Mouse (Mus musculus): ENCODE measurements around the gene Gm12184.
A peak's percentile ranks its signal among the peaks of the same experiment; 100 is the strongest.
"Not testable (repeated sequence)": the region's sequence is repeated elsewhere in the genome, so short reads cannot be mapped to it uniquely, and the experiment has no call there.

Gene Gm12184

GRCm38 (mm10) chr11:48825979-48826751 is at the start of gene Gm12184, which contains the start of gene Trim7:
TSS of gene Gm12184 (minus strand) at chr11:48826655.
TSS of gene Trim7 (plus strand) at chr11:48826140.
- DNase-seq (ENCODE audit: low read depth, low spot score), result not testable (repeated sequence)

DNA sequence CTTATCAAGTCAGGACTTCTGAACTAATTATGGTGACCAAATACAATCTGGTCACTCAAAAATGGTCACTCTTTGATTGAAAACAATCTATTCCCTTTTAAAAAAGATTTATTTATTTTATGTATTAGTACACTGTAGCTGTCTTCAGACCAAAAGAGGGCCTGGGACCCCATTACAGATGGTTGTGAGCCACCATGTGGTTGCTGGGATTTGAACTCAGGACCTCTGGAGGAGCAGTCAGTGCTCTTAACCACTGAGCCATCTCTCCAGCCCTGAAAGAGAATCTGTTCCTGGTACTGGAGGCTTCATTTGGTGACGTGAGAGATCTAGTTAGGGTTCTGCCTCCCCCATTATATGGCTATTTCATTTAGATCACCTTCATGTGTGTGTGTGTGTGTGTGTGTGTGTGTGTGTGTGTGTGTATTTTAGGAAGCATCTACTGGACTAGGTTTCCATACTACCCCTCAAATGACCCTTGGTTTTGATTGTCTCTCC is 48.9 kb upstream of the Gm12184 start:
- DNase-seq (ENCODE audit: low read depth, low spot score), result not testable (repeated sequence)

GRCm38 (mm10) chr11:48874465-48874864 is 48.0 kb upstream of the Gm12184 start:
- DNase-seq (ENCODE audit: low read depth, low spot score), result peak; percentile 55

DNA sequence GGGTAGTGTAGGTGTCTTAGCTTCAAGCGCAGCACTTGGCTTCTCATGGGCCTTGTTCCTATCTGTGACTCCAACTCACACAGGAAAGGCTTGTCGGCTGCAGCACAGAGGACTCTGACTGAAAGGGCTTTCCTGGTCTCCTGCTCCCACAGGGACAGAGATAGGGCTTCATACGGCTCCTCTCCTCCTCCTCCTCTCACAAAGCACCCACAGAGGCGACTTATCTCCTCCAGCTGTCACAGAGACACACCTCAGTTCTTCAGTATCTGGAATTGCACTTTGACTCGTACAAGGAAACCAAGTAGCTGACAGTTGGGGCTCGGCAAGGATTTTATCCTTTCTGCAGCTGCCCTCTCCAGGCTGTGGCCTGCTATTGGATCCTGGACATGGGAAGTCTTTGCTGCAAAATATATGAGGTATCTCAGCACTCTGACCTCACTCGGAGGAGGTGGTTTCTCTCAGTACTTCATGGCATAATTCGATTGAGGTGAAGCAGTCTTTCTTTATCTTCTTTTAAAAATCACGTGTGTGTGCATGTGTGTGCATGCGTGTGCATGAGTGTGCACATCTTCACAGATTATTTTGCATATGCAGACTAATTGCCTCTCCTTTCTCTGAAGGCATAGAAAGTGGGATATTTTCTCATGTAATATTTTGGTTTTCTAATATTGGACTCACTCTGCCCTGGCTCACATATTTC is 47.3 kb upstream of the Gm12184 start:
- DNase-seq (ENCODE audit: low read depth, low spot score), result no peak

GRCm38 (mm10) chr11:48872695-48873300 is 46.3 kb upstream of the Gm12184 start:
- DNase-seq (ENCODE audit: low read depth, low spot score), result no peak

- peak; percentile 11 for DNase-seq (ENCODE audit: low read depth, low spot score)
These were observed 45.5 kb upstream of the Gm12184 start for GRCm38 (mm10) chr11:48871817-48872541.

- DNase-seq (ENCODE audit: low read depth, low spot score), result peak; percentile 16
These were observed 44.8 kb upstream of the Gm12184 start, which contains the start of gene Irgm1 for GRCm38 (mm10) chr11:48871201-48871772. TSS of gene Irgm1 (minus strand) at chr11:48871683.

GRCm38 (mm10) chr11:48870781-48871180 is 44.3 kb upstream of the Gm12184 start:
- DNase-seq (ENCODE audit: low read depth, low spot score), result no peak

DNA sequence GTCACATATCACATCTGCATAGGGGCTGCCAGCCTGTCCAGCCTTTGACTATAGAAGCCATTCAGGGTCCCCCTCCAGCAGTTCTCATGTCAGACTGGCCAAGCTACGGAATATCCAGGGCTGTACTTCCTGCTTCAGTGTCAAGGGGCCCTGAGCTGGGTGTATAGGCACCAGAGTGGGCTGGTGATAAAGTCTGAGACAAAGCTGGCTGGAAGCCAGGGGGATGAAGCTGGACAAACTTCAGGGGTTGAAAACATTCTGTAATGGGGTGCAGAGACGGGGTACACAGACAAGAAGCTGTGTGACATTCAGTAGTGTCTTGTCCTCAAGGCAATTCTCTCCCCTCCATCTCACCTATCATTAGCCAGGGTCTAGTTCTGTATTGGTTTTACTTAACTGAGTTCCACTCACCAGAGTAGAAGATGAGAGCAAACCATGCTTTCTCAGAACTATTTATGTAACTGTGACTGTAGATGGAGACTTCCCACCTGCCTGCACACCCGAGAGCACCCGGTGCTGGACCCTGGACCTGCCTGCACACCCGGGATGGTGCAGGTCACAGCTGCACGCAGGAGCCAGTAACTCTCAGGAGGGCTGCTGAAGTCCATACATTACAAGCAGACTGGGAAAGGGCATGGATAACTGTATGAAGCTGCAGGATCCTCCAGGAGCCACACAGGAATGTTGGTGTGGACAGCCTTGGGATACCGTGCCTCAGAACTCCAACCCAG is 43.1 kb upstream of the Gm12184 start:
- no peak for DNase-seq (ENCODE audit: low read depth, low spot score)

DNA sequence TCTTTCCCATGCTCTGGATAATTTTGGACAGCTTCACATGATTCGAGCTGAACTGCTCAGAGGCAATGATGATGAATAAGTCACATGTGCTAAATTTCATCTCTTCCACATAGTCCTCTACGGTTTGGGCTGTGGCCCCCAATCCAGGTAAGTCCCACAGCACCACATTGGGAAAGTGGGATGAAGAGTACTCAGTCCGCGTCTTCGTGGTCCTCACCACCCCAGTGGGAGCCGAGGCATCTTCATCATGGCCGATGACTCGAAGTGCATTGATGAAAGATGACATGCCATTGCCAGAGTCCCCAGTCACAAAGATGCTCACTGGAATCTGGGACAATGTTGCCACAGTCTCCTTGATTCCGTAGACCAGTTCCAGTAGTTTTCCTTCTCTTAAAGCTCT is 40.0 kb upstream of the Gm12184 start:
- DNase-seq (ENCODE audit: low read depth, low spot score), result no peak

- DNase-seq (ENCODE audit: low read depth, low spot score), result no peak
These were observed 37.4 kb upstream of the Gm12184 start for GRCm38 (mm10) chr11:48863808-48864207.

DNA sequence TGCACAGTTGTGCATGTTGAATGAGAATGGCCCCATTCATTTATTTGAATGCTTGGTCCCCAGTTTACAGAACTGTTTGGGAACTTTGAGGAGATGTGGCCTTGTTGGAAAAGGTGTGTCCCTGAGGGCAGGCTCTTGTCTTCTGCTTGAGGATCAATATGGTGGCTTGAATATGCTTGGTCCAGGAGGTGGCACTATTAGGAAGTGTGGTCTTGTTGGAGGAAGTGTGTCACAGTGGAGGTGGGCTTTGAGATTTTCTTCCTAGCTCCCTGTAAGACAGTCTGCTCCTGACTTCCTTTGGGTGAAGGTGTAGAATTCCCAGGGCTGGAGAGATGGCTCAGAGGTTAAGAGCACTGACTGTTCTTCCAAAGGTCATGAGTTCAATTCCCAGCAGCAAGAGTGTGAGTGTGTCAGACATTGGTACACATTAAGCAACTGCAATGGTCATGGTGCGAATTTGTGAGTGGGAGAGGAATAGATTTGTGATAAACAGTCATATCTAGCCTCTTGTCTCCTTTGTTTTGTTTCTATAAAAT is 36.4 kb upstream of the Gm12184 start:
- DNase-seq (ENCODE audit: low read depth, low spot score), result no peak

DNA sequence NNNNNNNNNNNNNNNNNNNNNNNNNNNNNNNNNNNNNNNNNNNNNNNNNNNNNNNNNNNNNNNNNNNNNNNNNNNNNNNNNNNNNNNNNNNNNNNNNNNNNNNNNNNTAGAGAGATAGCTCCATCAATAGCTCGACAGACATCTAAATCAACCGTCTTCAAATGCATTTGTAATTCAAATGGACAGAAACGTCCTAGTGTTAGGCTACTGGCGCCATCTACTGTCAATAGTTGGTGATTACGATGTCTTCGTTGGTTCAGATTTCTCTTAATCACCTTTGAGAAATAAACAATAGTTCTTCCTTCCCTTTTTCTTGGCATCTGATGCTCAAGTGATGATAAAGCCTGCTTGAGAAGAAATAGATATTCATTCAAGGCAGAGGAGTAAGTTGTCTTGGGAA is 32.6 kb upstream of the Gm12184 start:
- DNase-seq (ENCODE audit: low read depth, low spot score), result peak; percentile 63

- DNase-seq (ENCODE audit: low read depth, low spot score), result peak; percentile 86
These were observed 27.2 kb upstream of the Gm12184 start for GRCm38 (mm10) chr11:48853474-48854180.

DNA sequence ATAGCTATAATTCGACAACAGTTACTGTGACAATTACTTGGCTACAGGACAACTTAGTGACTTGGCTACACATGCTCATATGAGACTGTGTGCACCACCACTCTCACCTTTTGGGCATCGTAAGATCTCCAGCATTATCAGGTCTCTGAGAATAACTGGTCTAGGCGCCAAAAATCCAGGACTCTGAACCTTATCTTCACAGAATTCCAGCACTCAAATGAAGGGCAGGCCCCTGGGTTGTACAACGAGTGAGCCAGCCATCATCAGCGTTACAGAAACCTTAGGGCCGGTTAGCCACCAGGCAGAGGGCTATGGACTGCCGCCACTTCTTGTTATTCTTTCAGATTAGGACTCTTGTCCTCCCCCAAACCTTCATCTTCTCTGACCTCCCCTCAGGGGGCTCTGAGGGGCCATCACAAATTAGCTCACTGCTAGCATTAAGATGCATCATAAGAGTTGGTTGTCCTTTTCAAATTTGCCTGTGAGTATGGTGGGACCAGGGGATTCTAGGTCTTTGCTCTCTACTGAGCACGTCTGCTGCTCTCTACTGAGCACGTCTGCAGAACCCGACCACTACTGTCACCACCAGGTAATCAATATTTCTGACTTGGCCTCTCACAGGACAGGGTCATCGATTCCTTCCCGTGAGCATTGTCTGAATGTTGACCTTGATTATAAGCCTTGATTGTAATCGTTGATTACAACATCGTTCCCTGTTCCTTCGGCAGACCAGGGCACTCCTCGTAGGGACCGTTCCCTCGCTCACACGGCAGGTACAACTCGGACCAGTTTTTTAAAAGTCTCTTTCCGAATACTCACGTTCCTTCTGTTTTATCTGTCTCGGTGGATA is 26.4 kb upstream of the Gm12184 start:
- no peak for DNase-seq (ENCODE audit: low read depth, low spot score)

DNA sequence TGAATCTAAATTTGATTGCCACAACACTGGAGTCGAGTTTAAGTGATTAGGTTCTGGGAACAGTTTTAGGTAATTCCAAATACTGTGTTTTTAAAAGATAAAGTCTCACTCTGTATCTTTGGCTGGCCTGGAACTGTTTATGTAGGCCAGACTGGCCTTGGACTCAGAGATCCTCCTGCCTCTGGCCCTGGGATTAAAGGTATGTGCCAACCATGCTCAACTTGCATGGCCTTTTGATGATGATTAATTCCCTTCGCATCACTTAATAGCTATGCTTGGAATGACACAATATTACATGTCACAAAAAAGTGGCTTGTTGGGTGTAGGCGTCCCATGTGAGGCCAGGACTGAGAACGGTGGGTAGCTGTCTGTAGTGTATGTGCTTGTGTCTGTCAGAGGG is 25.7 kb upstream of the Gm12184 start:
- no peak for DNase-seq (ENCODE audit: low read depth, low spot score)

- DNase-seq (ENCODE audit: low read depth, low spot score), result no peak
These were observed 25.0 kb upstream of the Gm12184 start for GRCm38 (mm10) chr11:48851270-48851995.

- DNase-seq (ENCODE audit: low read depth, low spot score), result no peak
These were observed 23.8 kb upstream of the Gm12184 start for GRCm38 (mm10) chr11:48850240-48850639.

Measured in forelimb bud, embryonic 11.5 days (tissue).